Mouse (Mus musculus) monocyte, adult 5-6 weeks (primary cell): Measurements from ENCODE around the gene Apom. TPM values are rescaled to one million over a fixed set of nuclear protein-coding genes. Genes with fewer than 3 reads are reported as not detected.
A peak's percentile ranks its signal among the peaks of the same experiment; 100 is the strongest.
"Not testable (repeated sequence)": the region's sequence is repeated elsewhere in the genome, so short reads cannot be mapped to it uniquely, and the experiment has no call there.

Source experiments
- ATAC-seq: fragments of 153-309, 156-312 bp; replicated peaks from 2 replicates; pipeline ENCODE4 v1.8.0; 2017; ENCODE audit warnings: mild to moderate bottlenecking; ENCODE audit not compliant: low TSS enrichment, insufficient number of reproducible peaks, severe bottlenecking, poor library complexity, low FRiP score
- total RNA-seq: library from RNA; stranded (forward); fragments of 200-1000, 200-491, 200-594 nt; gene quantifications from 3 replicates; pipeline ENCODE4 v1.2.3, GENCODE M21; 2017

Gene Apom
- total RNA-seq, 1 experiment from 2014 or later: 1.4 TPM

DNA sequence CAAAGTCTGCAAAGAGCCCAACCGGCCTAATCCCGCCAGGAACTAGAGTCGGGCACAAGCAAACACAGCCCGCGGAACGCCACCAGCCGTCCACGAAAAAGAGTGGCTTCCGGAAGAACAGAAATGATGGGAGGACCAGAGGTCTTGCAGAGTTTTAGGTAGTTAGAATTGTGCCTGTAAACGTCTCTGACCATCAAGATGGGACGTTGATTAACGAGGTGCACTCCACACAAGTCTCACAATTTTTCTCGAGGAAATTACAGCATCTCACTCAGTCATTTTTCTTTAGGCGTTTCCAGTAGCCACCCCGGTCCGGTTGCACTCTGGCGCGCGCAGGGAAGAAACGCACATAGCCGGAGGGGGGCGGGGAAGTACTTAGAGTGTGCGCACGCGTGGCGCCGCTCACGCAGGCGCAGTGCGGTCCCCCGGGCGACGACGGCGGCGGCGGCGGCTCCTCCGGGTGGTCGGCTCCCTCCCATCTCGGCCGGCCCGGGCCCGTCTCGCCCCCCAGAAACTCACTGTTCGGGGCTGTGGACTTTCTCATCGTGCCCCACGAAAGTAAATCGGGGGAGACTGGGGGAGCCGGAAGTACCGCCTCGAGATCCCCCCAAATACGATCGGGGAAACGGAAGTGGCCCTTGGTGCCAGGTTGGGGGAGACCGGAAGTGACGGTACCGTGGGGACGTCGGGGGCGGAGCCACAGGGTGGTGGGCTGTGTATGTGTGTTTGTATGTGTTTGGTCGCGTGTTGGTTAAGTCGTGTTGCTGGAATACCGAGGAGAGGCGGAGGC lies 3.1 kb upstream of the Apom start, which contains the start of gene Bag6:
TSS of gene Bag6 (plus strand) at position 378 of the 790 bp plus-strand sequence.
- peak; percentile 86 for ATAC-seq

- ATAC-seq: no peak
Observed at GRCm38 (mm10) chr17:35133517-35133916, 1.7 kb upstream of the Apom start.

GRCm38 (mm10) chr17:35132174-35132560 lies 317 bp upstream of the Apom start:
- ATAC-seq: no peak

- ATAC-seq: no peak
Observed at GRCm38 (mm10) chr17:35131038-35131437, 812 bp downstream of the Apom start.

GRCm38 (mm10) chr17:35128996-35129395 lies 2.9 kb downstream of the Apom start:
- no peak for ATAC-seq

- ATAC-seq: no peak
Observed at GRCm38 (mm10) chr17:35127017-35127416, 4.8 kb downstream of the Apom start.

- peak; percentile 20; the same call in 1 of the 2 replicates for ATAC-seq
Observed at GRCm38 (mm10) chr17:35126206-35126611, 5.6 kb downstream of the Apom start, which contains the start of gene D17H6S53E. TSS of gene D17H6S53E (plus strand) at chr17:35126373.

DNA sequence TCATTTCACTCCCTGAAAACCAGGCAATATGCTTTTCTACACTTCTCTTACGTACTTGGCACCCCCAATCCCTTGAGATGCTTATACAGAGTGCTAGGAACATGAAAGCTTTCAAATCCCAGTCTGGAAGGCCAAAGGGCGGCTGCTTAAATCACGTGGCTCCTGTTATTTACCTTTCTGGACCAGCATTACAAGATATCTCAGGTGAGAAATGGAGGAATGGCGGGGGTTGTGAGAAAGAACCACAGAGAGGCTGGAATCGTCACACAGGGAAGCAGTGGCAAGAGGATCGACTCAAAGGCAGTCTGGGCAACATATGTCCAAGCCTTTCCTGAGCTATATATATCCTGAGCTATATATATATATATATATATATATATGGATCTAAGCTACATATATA lies 6.3 kb downstream of the Apom start:
- no peak for ATAC-seq

DNA sequence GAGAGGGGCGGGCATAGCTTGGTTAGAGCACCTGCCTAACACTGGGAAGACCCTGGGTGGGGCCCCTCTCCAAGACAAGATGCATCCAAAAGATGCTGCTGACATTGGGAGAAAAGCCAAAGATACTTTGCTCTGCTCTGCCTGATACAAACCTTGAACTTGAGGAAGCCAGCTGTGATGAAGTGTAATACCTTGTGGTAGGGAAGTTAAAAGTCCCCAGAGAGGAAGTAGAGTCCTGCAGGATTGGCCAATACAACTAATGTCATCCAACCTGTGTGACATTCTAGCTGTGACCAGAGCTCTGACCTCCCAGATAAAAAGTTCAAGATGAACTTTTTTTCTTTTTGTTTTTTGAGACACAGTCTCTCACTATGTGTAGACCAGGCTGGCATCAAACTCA lies 6.8 kb downstream of the Apom start:
- peak; percentile 33 for ATAC-seq

GRCm38 (mm10) chr17:35124261-35124896 lies 7.5 kb downstream of the Apom start:
- ATAC-seq: not testable (repeated sequence)

GRCm38 (mm10) chr17:35123287-35123686 lies 8.6 kb downstream of the Apom start:
- ATAC-seq: not testable (repeated sequence)

- ATAC-seq: 0 out of 2 replicates have a peak, but pooled peaks have one; percentile 7
Observed at GRCm38 (mm10) chr17:35121871-35122303, 10.0 kb downstream of the Apom start, which contains the start of gene Csnk2b. TSS of gene Csnk2b (minus strand) at chr17:35122053.

DNA sequence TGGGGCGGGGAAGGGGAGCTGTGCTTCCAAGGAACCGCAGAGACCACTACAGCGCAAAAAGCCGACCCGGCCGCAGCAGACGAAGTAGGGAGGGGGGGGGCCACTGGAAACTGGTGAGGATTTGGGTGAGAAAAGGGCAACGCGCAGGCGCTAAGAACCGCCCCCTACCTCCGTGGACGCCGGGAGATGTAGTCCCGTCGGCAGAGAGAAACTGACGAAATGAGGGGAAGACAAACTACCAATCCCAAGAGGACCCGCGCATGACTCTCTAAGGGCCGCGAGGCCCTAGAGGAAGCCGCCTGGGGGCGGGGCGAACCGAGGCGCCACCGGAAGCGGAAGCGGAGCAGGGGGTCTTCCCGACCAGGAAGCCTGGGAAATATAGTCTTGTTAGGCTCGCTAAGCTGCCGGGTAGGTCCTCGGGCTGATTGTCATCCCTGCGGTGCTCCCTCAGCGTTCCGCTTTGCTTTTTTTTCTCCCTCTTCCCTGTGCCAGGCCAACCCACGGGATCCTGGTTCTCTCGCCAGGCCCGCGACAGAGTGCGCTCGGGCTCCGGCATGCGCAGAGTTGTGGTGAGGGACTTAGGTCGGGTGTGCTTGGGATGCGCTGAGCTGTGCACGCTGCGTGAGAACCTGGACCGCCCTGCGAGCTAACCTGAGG lies 10.6 kb downstream of the Apom start, which contains the start of gene Gpank1:
TSS of gene Gpank1 (plus strand) at position 313 of the 657 bp plus-strand sequence.
- ATAC-seq: peak; percentile 88

DNA sequence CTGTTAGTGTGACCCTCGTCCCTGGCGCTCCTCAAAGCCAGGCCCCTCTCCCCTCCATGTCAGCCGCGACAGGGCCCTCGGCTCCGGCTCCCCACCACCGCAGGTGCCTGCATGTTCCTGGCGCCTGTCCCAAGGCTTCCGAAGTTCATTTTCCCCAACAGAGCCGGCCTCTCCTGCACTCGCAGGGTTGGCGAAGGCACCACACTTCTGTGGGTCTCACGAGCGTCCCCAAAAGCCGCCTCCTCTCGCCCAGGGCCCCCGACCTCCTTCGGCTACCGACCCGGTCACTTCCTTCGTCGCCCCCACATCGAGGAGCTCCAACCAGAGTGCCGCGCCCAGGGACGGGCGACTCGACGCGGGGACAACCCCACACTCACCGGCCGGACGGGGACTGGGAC lies 11.1 kb downstream of the Apom start:
- ATAC-seq: no peak

- ATAC-seq: peak; percentile 32; the same call in 1 of the 2 replicates
Observed at GRCm38 (mm10) chr17:35115046-35116019, 16.5 kb downstream of the Apom start, which contains the start of gene Ly6g5b. TSS of gene Ly6g5b (minus strand) at chr17:35115428.

DNA sequence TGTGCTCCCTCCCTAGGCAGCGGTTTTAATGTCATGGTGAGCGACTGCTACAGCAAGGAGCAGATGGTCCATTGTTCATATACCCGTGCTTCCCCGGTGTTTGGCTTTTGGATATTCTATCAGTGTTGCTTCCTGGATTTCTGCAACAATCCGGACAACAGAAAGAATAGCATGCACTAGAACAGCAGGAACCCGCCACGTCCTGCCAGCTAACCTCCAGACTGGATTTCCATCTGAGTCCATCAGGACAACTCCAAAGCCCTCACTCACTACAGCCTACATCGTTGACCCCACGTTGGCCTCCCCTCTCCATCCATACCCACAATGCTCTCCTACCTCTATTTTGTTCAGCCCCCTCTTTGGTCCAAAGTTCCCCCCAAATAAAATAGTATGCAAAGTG lies 20.1 kb downstream of the Apom start:
- ATAC-seq: no peak

- no peak for ATAC-seq
Observed at GRCm38 (mm10) chr17:35108097-35108496, 23.8 kb downstream of the Apom start, which contains the start of gene Ly6g5c. TSS of gene Ly6g5c (plus strand) at chr17:35108279.

- ATAC-seq: no peak
Observed at GRCm38 (mm10) chr17:35106522-35106921, 25.3 kb downstream of the Apom start.
